Mouse (Mus musculus) fibroblast of lung, adult 2 months (primary cell): Measurements from ENCODE around the gene Clec12b.
"Not testable (repeated sequence)": the region's sequence is repeated elsewhere in the genome, so short reads cannot be mapped to it uniquely, and the experiment has no call there.

Source experiments
- DNase-seq: peaks from one replicate; pipeline ENCODE4 v3.0.0-alpha.2; 2011; ENCODE audit warnings: low read depth

The Clec12b gene

DNA sequence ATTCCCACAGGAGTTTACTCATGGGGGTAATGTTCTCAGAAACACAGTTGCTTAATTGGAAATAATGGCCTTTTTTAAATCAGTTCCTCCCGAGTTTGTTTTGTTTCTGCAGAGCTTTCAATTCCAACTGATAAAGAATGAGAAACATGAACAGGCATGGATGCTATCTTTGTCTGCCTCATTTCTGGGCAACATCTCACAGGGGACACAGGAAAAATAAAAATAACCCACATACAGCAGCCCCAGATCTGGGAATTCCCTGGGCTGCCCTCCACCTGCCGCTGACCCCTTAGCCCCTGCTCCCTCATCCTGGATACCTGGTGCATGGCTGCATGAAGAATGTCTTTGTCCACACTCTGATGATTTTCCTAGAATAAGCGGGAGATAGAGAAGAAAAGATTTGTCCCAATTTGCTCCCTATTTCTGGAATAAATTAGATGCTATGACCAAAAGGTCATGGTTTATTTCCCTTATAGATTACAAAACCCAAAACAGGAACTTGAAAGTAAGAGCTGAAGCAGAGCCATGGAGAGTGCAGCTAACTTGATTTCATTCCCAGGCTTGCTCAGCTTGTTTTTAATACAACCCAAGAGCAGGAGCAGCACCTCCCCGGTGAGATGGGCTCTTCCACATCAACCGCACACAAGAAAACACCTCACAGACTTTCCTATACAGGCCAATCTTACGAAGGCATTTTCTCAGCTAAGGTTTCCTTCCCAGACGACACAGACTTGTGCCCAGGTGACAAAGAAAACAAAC lies 16.1 kb downstream of the Clec12b start:
- no peak for DNase-seq

DNA sequence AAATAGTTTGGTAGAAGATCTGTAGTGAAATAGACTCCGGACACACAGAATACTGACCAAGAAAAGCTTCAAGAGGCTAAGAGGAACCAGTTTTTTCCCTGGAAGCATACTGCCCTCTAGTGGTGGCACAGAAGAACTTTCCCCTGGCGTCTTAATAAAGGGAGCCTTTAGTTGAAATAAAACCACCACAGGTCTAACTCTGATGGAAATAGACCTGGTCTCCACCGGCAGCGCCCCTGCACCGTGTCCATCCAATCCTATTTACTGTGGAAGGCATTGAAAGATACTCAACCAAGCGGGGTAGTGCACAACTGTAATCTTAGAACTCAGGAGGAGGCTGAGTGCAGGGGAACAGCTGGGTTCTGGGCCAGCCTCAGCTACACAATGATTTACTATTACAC lies 19.7 kb downstream of the Clec12b start:
- DNase-seq: peak; percentile 19

DNA sequence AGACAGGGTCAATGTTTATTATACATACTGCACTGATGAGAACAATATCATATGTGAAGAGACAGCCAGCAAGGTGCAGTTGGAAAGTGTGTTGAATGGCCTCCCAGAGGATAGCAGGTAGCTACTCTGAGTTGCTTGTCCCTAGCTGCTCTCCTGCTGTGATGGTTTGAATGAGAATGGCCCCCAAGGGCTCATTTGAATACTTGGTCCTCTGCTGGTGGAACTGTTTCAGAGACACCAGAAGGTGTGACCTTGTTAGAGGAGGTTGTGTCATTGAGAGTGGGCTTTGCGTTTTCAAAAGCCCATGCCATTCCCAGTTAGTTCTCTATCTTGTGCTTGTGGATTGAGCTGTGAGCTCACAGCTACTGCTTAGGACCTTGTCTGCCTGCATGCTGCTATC lies 21.7 kb downstream of the Clec12b start:
- no peak for DNase-seq

DNA sequence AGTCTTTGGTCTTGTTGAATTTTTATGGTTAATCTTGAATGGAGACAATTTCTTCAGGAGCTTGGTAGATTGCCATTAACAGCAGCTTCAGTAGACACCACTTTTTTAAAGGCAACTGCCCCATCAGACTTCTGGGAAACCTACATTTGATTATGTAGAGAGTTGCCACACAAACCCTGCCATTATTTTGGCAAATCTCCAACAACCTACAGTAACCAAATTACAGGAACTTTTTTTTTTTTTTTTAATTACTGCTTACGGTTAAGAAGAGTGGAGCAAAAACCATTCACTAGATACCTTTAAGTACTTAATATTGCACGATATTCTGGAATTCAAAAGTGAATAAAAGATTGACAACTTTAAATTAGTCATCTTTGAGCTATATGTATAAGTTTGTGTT lies 26.2 kb downstream of the Clec12b start:
- no peak for DNase-seq

DNA sequence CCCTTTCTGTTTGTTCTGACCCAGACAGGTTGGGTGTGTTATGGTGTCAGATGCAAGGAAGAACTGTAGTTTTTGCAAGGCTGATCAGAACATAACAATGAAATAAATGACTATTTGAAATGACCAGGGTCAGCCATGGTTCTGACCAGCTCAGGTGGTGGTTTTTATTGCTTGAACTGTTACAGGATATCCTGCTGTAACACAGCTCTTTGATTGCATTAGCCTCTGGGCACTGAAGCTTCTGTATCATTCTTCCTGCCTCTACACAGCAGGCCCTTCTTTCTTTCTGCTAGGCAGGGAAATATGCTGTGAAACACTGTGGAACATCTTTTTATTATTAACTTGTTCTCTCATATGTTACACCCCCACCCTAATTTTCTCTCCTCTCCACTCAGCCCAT lies 29.2 kb downstream of the Clec12b start:
- no peak for DNase-seq

DNA sequence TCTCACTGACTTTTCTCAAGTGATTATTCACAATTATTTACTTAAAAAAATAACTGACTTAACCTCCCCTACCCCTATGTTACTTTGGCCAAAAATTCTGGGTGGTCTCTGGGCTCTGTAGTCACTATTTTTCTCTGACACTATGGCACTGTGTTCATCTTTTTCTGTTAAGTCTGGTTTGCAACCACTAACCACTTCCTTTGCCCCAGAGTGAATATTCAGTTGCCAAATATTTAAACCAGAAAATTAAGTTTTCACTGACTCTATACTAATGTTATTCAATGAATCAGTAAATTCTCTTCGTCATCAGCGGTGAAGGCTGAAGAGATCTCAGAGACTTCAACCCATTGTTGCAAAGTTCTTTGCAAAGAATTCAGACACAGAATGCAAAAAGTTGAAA lies 29.9 kb downstream of the Clec12b start:
- DNase-seq: no peak

DNA sequence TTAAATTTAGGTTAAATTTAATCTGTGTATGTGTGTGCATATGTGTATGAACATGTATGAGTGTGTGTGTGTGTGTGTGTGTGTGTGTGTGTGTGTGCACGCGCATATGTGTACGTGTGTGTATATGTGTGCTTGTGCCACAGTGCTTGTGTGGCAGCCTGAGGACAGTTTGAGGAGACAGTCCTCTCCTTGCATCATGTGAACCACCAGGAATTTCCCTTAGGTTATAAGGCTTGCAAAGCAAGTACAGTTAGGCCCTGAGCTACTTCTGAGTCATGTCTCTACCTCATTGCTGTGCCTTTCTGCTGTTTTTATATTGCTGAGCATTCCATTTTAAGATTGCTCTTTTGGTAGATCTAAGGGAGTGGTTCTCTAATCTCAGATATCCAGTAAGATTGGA lies 34.6 kb downstream of the Clec12b start:
- no peak for DNase-seq

DNA sequence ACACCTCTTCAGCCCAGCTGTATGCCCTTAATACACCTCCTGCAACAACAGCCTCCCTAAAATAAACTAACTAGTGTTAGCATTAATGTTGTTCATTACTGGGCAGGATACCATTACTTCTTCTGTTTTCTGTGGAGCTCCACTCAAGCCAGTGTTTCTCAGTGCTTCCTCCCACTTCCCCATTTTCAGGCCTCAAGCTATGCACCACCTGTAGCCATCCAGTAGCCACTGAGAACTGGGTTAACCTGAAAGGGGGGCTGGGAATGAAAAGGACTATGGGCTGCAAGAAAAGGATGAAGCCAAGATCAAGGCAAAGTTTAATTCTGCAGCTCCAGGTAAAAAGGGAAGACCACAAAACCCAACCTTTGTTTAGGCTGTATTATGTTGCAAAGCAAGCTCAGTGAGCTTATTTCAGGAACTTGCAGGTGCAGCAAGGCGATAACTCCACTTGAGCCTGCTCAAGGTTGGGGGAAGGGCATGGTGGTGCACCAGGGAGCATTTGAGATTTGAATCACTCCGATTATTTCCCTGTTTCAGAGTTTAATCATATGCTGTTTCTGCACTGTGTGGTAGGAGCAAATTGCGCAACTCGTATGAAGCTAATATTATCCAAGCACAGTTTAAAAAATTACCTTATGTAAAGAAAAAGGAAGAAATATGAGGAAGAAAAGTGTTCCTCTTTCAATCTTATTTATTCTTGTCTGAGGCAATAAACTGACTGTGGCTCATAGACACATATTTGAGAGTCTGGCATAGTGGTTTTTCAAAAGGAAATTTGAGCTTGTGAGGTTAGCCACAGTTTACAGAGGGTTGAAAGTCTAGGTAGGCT lies 35.9 kb downstream of the Clec12b start:
- DNase-seq: no peak

DNA sequence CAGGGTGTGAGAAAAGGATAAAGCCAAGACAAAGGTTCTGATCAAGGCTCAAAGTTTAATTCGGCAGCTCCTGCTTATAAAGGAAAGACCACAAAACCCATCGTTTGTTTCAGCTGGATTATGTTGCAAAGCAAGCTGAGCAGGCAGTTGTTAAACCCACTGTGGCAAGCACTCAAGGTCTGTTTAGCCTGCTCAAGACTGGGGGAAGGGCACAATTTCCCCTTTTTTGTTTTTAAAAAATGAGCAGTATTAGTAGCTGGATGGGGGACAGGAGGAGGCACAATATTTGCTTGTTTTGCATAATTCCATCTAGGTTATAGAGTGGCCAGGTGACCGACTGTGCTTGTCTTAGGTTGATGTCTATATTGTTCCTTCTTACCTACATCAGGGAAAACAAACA lies 41.3 kb downstream of the Clec12b start:
- DNase-seq: no peak

DNA sequence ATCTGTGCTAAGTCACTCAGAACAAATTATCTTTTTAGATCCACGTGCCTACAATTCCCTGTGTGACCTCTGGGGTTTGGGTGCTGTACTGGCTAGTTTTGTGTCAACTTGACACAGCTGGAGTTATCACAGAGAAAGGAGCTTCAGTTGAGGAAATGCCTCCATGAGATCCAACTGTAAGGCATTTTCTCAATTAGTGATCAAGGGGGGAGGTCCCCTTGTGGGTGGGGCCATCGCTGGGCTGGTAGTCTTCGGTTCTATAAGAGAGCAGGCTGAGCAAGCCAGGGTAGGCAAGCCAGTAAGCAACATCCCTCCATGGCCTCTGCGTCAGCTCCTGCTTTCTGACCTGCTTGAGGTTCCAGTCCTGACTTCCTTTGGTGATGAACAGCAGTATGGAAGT lies 43.3 kb downstream of the Clec12b start, which contains the start of gene Clec12a:
Clec12a (plus strand) TSS at position 301 of the 400 bp plus-strand sequence.
- DNase-seq: not testable (repeated sequence)

DNA sequence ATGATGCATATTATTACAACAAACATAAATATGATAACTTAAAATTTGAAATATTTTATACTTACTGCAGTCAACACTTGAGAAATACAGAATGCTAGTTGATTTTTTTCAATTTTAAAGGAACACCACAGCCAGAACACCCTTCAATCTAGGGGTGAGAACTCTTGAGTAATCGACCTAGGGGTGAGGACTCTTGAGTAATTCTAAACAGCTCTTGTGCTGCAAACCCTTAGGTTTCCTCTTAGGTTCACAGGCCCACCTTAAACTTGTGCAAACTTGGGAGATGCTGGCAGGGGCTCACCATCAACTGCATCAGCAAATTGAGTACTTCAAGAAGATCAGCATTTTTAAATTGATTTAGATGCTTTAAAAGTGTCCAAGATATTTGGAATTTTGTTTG lies 47.9 kb downstream of the Clec12b start:
- DNase-seq: no peak

DNA sequence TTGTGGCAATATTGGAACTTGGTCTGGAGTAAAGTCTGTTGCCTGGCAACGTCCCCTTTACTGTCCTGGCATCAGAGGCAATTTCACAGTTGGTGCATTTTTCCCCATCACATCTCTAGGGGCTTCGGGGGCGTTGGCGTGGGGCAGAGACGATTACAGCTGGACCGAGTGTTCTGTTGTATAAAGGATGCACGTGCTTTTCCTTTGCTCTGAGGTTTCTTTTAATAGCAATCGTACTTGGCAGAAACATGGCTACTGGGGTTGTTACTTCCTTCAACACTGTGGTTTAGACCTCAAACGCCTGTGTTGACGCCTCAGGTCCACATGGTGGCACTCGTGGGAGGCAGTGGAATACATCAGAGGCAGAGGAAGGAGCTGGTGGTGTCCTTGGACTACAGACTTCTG lies 52.0 kb downstream of the Clec12b start:
- DNase-seq: peak; percentile 2

DNA sequence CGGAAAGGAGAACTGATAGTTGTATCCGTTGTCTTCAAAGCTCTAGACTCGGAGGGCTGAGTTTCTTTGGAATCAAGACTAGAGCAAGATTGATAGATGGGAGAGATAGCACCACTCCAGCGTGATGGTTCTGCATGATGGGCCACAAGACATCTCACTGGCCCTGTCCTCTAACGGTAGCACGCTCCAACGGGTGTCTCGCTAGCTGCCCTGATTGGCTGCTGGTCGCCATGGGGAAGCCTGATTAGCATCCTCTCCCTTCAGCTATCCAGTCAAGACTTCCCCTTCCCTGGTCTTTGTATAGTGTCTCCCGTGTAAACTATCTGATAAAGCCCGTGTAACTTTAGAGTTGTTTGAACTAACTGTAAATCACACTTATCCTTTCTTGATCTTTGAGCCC lies 54.1 kb downstream of the Clec12b start, which contains the start of gene 4922502D21Rik:
4922502D21Rik (minus strand) TSS at position 187 of the 400 bp plus-strand sequence.
- DNase-seq: no peak

DNA sequence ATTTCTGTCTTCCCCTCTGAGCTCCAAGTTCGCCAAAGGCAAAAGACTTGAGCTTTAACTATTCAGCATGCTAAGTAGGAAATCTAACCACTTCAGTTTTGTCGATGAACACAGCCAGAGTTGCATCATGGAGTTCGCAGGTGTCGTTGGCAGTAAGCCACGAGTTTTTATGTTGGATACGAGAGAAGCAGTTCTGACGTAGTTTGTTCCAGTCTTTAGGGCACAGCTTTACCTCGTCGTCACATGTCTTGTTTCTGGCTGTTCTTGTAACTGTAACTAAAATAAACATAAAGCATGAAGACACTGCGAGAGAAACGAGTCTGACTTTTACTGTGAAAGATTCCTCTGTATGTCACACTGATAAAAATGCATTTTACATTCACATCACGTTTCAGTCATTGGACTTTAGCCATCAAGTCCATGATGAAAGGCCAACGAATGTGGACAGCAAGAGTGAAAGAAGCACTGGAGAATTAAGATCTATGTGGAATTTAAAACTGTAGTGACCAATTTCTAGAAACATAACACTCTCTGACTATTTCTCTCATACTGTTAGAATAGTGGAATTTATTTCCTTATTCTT lies 59.0 kb downstream of the Clec12b start:
- DNase-seq: no peak

DNA sequence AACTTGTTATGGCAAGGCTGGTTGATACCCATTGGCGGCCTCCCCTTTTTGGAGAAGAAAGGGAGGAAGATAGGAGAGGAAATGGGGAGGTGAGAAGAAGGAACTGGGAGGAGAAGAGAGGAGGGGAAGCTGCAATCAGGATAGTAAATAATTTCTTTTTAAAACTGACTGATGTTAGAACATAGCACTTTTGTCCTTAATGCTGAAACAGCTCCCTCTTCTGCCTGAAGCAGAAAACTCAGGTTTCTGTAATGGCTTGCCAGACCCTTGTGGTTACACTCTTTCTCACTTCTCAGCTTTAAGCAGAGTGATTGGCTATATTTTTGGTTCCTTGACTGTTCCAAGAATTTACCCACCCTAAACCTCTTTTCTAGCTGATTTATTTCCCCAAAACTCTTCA lies 59.7 kb downstream of the Clec12b start:
- DNase-seq: no peak
